Mouse (Mus musculus): ENCODE results near the gene Dnm3. TPM values are rescaled to one million over a fixed set of nuclear protein-coding genes. Genes with fewer than 3 reads are reported as not detected.

Dnm3 gene
- total RNA-seq, 4 experiments from 2014 or later, result 4.6 to 7.6 (median 6.2) TPM

DNA sequence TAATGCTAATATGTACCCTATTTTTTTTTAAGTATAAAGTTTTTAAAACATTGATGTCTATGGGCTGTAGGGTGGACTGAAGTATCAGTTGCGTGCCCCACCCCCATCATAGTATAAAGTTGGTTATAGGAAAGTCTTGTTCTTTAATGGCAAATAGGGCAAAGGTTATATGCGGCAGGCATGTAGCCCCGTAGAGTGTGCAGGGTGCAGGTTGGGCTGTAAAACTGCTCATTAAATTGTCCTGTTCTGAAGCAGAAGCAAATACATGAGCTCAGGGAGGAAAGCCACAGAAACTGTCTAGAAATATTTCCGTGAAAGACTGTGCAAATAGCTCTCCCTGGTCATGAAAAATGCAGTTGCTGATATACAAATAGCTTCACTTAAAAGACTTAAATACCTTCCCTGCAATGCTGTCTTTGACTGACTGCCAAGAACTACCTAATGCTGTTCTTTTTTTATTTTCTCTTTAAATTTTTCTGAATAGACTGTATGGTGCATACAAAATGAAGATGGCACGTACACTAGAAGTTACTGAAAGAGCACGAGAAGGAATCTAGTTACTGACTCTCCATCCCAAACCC is 440.6 kb downstream of the Dnm3 start:
- DNase-seq (ENCODE audit: low spot score in 2 of 2), result no peak

DNA sequence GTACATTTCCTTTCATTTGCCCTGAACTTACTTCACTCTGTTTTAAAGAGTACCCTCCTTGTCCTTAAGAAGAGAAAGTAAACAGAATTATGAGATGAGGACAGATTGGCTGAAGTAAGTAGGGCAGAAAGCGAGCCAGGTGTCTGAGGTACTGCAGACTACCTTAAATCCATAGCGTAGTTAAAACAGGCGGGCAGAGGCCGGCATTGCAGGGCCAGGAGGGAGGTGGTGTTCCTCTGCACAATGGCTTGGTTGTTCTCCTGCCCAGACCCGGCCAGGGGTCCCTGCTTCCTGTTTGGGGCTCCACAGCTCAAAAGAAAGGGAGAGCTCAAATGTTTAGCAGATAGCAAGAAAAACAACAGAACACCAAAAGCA is 441.4 kb downstream of the Dnm3 start:
- no peak for DNase-seq (ENCODE audit: low spot score in 2 of 2)

DNA sequence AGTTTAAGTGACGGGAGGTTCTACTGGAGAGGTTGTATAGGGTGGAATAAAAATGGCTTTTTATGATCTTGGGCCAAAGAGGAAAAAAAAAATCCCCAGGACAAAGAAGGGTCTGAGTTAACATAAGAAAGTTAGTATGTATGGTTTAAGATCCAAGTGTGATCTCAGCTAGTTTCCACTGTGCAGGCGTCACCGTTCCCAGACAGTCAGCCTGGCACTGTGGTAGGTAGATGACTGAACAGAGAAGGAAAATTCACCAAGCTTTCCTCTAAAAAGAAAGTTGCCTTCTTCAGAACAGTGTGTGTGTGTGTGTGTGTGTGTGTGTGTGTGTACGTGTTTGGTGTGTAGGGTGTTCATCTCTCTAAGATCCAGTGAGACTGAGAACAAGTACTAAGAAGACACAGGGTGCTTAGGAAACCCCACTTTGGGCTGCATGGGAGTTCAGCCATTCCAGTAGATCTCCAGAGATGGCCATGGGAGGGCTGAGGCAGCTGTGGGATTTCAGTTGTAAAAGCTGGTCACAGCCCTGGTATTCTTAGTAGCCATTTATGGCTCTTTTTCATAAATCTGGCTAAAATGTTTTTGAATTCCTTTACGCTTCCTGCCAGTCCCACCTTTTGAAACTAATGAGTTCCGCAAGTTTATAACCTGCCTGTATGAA is 441.9 kb downstream of the Dnm3 start:
- DNase-seq (ENCODE audit: low spot score in 2 of 2), result no peak

DNA sequence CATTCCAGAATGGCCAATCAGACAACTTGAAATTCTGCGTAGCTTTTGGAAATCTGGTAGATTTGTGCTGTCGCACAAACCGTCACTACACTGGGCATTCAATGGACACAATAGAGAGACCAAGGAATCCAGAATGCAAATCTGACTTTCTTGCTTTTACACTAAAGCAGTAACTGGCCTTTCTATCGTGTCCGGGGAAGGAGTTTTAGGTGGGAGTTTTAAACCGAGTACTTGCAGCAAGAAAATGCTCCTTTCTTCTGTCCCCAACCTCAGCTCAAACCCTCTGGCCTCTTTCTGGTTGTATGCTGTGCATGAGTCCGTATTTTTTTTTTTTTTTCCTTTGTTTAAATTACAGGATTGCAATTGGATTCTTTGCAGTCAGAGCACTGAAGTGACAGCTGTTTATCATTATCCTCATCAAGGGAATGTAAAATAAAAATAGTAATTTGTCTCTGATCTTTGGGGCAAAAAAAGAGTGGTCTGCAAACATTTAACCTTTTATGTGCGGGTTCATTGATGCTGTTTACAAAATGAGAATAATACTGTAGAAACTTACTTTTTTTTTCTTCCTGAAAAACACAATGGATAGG is 454.1 kb downstream of the Dnm3 start:
- no peak for DNase-seq (ENCODE audit: low spot score in 2 of 2)

DNA sequence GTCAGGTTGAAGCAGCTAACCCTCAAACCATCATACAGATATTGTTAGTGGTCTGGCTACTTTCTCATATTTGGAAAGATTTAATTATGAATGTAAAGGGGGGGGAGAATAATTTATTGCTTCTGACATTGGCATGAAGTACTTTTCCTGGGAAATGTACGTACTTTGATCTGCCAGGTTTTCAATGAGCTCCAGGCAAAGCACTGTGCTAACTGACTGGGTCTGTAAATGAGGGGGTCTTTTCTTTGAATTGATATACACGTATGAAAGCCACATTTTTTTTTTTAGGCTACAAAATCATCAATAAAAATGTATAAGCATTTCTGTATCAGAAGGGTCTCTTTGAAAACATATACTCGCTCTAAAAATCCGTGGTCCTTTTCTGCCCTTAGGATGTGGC is 457.1 kb downstream of the Dnm3 start:
- no peak for DNase-seq (ENCODE audit: low spot score in 2 of 2)

DNA sequence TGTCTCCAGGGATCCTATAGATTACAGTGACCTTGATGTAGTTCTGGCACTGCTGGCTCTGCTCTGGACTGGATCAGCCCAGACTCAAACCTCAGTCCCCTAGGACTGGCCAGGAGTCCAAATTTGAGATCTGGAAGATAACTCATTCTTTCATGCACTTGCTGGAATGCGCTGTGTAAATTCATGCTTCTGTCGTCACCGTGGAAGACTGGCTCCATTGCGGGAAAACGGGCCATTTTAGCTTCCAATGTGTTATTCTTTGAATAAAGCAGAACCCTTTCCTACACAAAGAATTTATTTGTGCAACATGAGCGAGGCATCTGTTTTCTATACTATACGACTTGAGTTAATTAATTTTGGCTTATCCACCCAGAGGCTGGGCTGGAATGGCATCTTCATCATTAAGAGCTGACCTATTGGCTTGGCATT is 457.5 kb downstream of the Dnm3 start:
- no peak for DNase-seq (ENCODE audit: low spot score in 2 of 2)

DNA sequence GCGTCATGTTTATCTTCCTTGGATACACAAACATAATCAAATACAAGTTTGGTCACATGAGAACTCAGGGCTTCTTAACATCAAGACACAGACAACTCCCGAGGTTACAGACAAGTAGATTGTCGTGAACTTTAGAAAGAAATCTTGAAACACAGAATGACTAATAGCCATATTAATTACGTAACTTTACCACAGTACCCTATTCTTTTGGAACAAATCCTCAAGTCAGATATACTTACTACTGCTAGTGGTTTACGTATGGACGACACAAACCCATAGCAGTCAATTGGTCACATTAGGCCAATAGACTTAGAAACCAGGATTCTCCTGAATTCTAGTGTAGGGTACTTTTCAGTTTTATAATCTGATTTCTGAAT is 459.2 kb downstream of the Dnm3 start:
- no peak for DNase-seq (ENCODE audit: low spot score in 2 of 2)

DNA sequence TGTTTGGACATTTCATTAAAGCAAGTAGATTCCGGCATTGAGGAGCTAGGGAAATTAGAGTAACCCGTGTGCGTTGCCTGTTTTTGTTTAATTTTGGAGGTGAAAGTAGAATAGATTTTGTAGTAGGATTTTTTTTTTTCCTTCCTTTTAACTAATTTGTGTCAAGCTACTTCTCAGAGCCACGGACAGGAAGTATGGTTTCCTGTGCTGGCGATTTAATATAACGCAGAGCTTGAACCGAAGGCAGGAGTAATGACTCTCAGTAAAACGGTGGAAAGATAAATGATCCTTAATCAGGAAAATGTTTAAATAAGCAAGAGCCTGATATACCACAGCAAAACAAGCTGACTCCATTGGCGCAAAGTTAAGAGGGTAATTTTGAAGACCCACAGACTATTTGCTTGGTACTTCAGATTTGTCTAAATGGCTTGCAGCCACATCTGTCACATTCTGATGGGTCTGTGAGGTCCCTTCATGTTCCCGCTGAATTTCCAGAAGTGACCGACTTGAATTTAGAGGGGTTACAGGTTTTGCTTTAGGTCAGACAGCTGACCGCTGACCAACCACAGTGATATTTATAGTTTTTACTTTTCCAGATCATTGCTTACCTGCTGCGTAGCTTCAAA is 459.7 kb downstream of the Dnm3 start:
- no peak for DNase-seq (ENCODE audit: low spot score in 2 of 2)

DNA sequence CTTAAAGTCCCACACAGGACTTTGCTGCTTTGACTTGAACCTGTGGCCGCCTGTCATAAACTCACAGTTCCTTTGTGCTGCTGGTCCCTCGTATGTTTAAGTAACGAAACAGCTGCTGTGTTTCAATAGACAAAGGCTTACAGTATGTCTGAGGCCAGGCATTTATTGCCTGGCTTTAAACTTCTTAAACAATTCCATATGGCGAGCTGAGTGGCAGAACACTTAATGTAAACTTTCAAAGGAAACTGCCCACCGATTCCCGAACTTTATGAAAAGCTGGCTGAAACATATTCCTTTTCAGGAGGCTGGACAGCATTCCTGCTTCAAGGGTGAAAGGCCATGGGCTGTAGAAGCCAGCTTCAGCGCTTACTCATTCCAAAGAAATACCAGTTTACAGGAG is 460.9 kb downstream of the Dnm3 start:
- no peak for DNase-seq (ENCODE audit: low spot score in 2 of 2)

DNA sequence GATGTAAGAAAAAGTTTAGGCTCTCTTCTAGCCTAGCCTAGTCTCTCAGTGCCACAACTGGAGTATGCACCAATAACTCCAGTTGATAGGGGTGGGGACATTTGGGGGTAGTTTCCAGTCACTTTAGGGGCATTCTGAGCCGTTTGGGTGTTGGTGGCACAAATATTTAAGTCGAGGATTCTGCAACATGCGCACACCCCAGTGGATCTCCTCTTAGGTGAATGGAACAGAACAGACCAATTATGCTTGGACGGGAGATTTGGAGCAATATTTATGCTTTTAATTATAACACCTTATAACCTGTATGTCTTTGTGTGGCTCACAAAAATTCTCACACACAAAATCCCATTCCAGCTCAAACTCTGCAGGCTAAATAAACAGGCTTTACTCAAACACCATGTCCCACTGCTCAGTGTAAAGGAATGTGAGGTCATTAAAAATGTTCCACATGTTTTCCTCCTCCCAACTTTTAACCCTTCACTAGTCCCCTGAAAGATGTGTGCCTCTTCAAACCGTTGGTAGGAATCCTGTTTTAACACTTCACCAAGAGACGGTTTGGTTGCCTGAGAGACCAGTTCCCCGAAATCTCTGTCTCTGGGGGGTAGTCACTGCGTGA is 462.5 kb downstream of the Dnm3 start:
- DNase-seq (ENCODE audit: low spot score in 2 of 2), result no peak

DNA sequence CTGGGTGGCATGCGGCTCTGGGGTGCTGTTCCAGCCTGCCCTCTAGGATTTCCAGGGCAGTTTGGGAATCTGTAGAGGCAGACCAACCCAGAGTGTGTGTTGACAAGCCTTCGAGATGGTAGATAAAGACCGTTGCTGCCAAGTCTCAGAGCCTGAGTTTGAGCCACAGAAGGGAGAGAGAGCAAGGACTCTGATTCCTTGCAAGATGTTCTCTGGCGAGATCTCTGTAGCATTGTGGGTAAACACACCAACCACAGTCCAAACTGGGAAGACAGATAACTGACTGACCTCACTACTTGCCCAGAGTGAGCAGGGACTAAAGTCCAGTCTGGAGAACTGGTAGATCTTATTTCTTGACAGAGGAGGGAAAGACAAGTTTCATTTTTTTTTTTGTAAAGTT is 464.3 kb downstream of the Dnm3 start:
- DNase-seq (ENCODE audit: low spot score in 2 of 2), result no peak

DNA sequence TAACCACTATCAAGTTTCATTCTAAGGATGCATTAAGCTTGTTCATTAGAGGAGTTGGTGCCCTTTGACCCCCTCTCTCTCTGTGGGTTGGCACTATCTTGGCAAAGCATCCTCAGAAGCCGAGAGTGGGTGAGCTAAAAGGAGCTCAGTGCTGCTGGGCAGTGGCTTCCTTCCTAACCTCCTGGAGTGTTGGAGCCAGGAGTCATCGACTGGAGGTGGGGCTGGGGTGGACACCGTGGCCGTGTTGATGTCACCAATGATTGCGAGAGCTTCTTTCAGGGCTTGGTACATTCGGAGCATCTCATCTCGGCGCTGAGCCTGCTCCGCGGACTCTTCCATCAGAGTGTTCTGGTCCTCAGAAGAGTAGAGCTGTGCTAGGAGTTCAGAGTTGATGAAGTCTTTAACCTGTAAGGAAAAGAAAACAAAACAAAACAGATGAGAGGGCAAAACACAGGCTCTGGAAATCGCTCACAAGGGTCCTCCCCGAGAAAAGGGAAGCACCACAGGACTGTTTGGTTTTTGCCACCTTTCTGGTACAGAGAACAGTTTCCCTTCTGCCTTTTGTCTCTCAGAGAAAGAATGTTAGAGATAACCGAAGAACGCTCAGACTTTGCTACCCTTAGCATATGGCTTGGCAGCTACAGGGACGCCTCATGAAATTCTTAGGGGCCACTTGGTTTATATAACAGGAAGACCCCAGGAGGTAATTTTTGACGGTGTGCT is 466.1 kb downstream of the Dnm3 start:
- no peak for DNase-seq (ENCODE audit: low spot score in 2 of 2)

DNA sequence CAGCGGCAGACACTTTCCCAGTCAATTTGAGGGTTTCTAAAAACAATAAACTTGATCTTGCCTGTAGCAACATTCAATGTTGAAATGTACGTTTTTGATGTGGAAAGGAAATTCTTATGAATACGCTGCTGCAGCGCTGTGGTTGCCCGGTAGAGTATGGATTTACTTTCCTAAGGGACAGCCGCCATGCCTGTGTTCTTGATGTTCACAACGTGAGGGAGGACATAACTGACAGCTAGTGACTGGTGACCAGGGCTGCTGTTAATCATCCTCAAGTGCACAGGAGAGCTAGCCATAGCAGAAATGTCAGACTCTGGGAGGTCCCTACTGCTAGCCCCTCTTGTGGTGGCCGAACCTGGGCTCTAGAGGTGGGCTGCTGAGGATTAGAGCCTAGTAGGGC is 468.7 kb downstream of the Dnm3 start:
- no peak for DNase-seq (ENCODE audit: low spot score in 2 of 2)

DNA sequence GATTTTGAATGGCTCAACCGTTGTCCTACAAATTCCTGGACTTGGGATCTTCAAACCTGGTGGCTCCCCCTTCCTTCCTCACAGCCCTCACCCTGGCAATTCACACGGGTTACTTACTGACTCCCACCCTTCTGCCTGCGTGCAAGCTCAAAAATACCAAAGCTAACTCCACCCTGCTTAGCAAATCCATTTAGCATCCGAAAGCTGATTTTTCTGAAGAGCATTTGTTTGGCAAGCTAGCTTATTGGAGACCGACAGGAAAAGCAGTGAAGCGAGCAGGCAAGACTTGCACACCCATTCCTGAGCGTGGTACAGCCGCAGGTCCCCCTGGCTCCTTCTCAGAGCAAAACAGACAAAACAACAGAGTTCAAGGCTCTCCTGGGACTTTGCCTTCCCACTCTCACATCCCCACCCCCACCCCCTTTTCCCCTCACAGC is 469.2 kb downstream of the Dnm3 start:
- no peak for DNase-seq (ENCODE audit: low spot score in 2 of 2)

DNA sequence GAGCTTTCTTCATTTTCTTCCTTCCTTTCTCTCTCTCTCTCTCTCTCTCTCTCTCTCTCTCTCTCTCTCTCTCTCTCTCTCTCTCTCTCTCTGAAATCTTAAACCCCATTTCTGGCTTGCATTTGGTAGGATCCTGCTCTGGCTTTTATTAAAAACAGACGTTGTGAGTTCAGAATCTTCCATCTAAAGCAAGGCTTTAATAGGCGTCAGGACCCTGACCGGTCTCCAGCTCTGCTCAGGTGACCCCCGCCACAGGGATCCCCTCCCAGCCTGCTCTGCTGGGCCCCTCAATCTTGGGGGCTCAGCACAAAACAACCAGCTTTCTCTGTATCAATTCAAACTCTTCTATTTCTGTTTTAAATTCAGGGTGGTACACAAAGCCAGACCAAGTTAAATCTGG is 469.6 kb downstream of the Dnm3 start:
- DNase-seq (ENCODE audit: low spot score in 2 of 2), result no peak

DNA sequence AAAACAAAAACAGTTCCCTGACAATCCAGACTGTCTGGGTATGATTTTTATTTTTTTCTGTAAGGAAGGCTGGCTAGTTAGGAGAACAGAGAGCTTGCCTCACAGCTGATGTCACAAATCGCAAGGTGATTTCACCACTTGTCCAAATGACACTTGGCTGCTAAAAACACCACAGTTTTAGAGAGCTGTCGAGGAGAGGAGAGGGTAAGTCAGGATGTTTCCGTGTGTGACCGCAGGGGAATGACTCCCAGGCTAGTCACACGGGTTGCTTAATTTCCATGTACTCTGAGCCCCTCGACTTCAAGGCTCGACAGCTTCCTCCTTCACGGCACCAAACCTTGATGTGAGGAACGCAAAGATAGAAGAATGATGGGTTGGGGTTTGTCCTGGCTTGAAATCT is 471.7 kb downstream of the Dnm3 start:
- no peak for DNase-seq (ENCODE audit: low spot score in 2 of 2)

DNA sequence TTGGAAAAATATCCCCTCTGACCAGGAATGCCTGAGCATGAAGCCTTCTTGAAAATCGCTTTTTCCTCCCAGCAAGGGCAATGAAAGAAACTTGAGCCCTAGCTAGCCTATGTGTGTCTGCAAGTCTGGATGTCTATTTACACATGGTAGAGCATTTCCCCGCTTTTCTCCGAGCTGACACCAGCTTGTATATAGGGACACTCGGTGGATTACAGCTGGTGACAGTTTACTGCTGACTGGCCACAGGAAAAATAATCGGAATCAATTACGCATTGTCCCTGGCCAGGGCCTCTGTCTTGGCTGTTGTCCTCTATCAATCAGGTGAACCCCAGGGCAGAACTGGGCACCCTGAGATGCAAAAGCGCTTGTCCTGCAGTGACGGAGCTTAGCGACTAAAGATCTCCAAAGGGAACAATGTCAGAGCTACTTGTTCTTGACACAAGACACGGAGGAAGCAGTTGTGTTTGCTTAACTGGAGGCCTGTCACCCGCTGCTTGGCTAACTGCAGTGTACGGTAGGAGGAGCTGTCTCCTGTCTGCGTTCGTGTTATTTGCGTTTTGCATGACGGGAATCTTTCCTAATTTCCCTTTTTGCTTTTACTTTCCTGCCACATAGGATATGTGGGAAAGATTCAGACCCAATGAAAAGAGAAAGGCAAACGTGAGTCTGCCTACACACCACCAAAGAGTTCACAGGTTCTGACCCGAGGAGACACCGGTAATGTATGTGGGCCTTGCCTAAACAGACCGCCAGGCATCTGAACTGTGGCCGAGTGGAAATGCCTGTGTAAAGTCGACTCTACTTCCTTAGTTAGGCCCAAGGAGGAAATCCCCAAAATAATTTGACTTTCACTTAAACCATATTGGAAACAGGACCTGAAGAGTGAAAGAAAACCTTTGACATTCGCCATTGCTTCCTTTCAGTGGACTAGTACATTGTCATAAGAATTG is 472.7 kb downstream of the Dnm3 start:
- DNase-seq (ENCODE audit: low spot score in 2 of 2), result no peak

DNA sequence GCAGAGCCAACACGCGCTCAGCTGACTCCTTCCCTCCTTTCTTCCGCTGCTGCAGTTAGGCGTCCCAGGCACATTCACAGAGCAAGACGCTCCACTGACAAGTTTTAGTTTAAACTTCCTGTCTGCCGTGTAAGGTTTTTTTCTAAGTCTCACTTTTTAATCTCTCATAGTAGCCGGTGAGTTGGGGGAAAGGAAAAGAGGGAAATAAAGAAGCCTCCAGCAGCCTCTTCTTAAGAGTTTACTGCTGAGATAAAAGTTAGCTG is 473.4 kb downstream of the Dnm3 start:
- DNase-seq (ENCODE audit: low spot score in 2 of 2), result no peak

DNA sequence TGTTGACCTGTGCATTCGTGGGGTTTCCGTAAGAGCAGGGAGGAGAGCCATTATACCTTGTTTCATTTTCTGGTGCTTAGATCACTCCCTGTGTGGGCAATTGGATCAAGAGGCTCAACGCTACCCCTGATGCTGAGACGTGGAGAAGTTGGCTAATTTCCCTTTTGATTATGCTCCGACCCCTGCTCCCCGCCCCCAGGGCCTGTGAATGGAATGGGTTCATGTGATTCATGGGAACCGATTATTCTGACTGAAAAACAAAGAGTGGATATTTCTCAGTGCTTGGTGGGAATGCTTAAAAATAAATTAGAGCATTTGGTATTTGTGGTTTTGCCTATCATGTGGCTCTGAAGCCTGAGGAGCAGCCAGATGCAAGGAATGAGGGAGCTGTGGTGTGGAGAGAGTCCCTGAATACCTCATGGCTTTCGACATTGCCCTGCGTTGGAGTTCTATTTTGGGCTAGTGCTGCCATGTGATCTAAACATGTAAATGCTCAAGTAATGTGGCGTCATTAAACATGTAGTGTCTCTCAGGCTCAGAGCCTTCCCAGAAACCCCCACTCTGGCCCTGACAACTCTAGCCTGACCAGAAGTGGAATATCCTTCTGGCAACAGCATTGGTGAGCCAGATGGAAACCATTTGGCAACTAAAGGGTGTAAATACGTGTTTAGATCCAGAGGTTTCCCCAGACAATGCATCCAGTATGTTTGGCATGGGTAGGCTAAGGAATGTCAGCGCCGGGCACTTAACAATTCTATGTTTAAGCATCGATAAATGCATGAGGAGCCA is 473.9 kb downstream of the Dnm3 start:
- no peak for DNase-seq (ENCODE audit: low spot score in 2 of 2)

DNA sequence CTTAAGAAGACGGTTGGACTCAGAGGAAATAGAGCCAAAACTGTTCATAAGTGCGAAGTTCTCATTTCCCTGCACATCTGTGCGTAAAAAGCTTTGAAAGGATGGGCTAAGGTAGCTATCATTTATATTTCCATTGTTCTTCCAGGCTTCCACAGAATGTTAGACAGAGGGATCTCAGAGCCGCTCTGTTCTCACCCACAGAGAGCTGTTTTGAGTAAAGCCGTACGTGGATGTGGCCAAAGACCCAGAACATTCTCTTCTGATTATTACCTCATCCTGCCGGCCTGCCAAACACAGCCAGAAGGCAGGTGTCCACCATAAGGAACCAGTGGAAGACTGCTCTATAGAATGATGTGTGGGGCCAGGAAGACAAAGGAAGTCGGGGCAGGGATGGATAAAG is 476.5 kb downstream of the Dnm3 start:
- no peak for DNase-seq (ENCODE audit: low spot score in 2 of 2)

Data from gastrocnemius, adult 8-10 months (tissue).